Mouse (Mus musculus) cerebellum, adult 11-12 months (tissue): Measurements from ENCODE around the gene Macrod2.
A peak's percentile ranks its signal among the peaks of the same experiment; 100 is the strongest.

ENCODE experiments used
- DNase-seq: peaks from one replicate; pipeline ENCODE4 v3.0.0; 2022

Gene Macrod2

DNA sequence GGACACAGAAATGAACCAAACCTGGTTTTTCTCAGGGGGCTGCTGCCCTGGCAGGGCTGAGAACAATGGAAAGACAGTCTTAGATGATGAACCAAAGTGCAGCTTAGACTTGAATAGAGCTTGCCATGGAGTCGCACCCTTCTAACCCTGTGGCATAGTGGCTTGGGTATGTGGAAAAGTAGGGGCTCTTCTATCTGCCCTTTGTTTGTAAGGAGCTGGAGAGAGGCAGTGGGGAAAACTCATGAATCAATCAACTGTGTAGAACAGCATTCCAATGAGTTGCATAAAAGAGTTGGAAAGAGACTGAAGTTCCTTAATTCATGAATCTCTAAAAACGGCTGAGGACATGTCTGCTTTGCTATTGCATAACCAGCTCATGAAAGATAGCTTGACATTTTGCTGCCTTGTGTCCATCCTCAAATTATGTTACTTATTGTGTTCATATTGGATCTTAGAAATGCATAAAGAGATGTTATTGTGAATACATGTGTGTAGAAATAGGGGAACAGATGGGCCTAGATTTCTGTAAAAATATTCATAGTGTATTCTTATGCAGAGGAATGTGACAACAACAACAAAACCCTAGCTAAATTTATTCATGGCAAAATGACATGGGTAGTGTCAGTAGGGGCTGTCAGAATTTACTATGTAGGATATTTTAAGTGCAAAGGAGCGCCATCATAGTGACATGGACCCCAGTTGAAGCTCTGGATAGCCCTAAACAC lies 197.6 kb downstream of the Macrod2 start:
- DNase-seq, result no peak

- DNase-seq, result no peak
Measured at GRCm38 (mm10) chr2:140596906-140597305, 201.8 kb downstream of the Macrod2 start.

GRCm38 (mm10) chr2:140615451-140615850 lies 220.3 kb downstream of the Macrod2 start:
- DNase-seq, result no peak

- DNase-seq, result no peak
Measured at GRCm38 (mm10) chr2:140621730-140622337, 226.7 kb downstream of the Macrod2 start.

GRCm38 (mm10) chr2:140653481-140653880 lies 258.4 kb downstream of the Macrod2 start:
- no peak for DNase-seq

DNA sequence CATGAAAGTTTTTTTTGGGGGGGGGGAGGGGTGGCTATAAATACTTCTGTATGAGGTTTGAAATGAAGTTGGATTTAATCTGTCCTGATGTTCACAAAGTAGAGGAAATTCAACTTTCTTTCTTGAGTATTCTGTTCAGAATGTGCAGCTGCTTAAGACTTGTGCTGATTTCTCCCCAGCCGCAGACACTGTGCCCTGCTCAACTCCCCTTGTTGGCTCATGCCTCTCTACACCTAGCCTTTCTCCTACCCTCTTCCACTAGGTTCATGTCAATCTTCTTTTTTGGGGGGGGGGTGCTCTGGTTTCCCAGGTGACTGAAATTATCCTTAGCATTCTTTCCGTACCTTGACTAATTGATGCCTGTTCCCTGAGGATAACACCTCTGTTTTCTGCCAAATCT lies 258.9 kb downstream of the Macrod2 start:
- DNase-seq, result no peak

GRCm38 (mm10) chr2:140662673-140663072 lies 267.6 kb downstream of the Macrod2 start:
- DNase-seq, result no peak

DNA sequence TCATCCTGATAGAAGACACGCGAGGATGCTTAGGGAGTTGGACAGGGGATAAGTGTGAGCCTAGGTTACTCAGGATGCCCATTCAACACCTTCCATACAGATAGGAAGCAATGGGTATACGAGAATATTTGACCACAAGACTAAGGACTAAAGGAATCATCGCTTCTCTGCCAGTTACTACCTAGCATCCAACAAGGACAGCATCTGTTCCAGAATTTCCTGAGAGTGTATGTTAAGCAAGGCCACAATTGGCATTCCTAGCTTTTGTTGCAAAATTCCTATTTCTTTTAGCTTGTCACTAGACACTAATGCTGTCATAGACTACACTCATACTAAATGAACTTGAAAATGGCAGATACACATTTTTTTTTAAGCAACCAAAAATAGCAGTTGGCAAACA lies 269.3 kb downstream of the Macrod2 start:
- DNase-seq, result peak; percentile 17

DNA sequence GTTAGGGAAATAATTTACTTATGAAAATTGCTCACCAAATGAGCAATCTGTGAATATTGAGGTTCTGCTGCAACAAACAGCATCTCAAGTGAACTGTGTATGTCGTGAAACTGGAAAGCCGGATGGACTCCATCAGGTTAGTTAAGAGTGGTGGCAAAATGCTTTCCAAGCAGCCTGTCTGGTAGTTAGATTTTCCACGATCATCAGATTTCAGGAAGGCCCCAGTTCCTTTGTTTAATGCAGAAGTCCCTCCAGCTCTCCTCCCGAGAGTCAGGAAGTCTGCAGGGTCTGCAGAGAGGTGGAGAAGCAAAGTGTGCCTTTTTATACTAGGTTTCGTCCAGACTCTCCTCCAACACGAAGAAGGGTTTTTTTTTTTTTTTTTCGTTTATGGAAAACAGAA lies 271.7 kb downstream of the Macrod2 start:
- DNase-seq, result no peak

DNA sequence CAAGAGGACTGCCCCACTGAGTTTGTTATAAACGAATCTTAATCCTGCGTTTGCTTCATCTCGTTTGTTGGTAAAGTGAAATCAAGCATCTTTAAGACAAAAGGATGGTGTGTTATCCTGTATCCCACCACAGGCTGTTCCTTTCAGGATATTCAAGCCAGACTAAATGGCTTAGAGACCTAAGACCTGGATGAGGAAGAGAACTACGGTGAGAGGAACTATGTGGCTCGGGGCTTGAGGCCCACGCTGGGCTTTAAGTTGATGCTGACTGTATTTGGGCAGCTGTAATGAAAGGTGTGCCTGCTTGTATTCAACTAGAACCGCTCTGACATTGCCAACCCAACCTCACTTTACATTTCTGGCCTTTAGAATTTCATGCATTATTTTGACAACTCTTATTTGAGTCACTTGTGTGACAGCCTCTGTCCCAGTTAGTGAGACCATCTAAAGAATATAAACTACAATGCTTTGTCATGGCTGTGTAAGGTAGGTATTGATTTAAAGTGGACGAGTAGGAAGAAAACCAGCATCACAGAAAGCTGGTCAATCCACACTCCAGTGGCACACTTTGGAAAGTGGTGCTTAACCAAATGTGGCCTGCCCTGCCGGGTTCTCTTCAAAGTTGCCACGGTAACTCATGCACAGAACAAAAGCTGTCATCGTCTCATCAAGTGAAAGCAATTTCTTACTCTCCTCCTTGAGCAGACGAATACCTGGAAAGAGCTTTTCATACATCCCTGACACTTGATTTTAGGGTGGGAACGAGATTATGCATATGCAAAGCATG lies 272.3 kb downstream of the Macrod2 start:
- DNase-seq, result no peak

- peak; percentile 75 for DNase-seq
Measured at GRCm38 (mm10) chr2:140668311-140668710, 273.2 kb downstream of the Macrod2 start.

DNA sequence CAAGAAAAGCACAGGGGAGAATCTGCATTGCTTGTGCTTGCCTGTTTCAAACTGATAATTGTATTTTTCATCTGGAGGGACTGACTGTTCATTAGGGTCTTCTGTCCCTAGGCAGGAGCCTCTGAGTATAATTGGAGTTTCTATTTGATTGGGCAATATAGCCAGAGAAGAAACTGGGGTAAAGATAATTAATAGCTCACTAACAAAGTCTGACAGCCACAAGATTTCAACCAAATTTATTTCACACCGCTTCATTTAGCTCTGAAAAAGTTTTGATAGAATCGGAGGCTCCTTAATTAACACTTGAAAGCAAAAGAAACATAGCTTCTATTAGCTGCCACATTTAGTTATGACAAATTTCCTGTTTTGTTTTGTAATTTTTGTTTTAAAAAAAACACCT lies 274.0 kb downstream of the Macrod2 start:
- DNase-seq, result no peak

DNA sequence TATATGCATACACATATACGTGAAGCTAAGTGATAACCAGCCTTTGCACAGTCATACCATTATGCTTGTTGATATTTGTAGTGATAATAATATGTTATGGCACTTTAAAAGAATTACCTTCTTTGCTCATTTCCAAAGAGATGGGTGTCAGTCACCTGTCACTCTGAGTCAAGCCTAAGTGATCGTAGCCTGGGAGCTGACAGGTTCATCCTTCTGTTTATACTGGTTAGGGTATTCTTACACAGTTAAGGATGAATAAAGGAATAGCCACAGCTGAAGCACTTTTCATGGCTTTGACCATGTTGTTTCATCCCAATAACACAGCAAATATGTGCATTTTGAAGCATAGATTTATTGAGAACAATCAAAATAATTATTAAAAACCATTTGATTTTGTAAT lies 274.7 kb downstream of the Macrod2 start:
- no peak for DNase-seq

- peak; percentile 57 for DNase-seq
Measured at GRCm38 (mm10) chr2:140670457-140670856, 275.3 kb downstream of the Macrod2 start.

DNA sequence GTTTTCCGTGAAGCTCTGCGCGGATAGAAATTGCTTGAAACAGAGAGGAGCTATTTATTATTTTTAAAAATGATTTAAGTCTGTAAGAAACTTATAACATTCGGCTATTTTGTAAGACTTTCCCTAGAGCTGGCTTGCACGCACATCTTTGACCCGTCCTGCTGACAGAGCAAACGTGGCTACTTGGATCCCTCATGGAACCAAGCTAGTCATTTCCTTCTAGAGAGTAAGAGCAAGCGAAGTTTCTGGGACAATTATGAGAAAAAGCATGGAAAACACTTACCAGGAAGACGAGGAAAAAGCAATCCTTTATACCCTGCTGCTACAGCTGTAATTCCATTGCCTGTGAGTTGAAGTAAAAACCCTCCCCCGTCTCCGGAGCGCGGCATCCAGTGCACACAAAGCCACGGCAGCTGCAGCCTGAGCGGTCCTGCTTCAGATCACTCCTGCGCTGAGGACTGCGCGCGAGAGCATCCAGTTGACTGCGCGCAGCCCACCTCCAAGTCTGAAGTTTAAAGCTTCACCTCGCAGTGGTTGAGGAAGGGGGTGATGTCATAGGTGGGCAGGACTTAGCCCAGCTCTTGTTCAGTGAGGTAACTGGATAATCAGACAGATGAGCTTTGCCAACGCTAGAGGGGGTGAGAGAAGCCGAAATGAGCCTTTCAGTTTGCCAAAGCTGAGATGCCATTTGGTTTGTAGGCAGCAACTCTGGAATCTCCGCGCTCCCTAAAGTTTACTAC lies 276.0 kb downstream of the Macrod2 start, which contains the start of gene Flrt3:
Flrt3 (minus strand) TSS at position 507 of the 740 bp plus-strand sequence.
- DNase-seq, result peak; percentile 94

- DNase-seq, result no peak
Measured at GRCm38 (mm10) chr2:140673466-140673865, 278.4 kb downstream of the Macrod2 start.

- DNase-seq, result no peak
Measured at GRCm38 (mm10) chr2:140676728-140677127, 281.6 kb downstream of the Macrod2 start.

- DNase-seq, result no peak
Measured at GRCm38 (mm10) chr2:140690906-140691305, 295.8 kb downstream of the Macrod2 start.

DNA sequence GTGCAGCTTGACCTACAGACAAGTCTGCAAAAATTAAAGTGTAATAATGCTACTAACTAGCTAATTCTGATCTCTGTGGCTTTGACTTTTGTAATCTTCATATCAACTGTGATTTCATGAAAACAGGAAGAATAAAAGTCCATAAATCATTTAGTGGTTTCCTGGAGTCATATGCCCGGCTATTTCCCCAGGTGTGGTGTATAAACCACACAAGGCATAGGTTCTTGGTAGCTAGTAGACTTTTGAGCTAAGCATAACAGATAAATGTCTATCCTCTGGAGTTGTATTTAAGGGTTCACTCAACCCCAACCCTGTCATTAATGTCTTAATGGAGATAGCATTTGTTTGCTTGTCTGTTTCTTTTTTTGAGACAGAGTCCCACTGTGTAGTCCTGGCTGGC lies 296.3 kb downstream of the Macrod2 start:
- DNase-seq, result no peak

GRCm38 (mm10) chr2:140692461-140692860 lies 297.4 kb downstream of the Macrod2 start:
- no peak for DNase-seq

GRCm38 (mm10) chr2:140693845-140694244 lies 298.7 kb downstream of the Macrod2 start:
- no peak for DNase-seq

DNA sequence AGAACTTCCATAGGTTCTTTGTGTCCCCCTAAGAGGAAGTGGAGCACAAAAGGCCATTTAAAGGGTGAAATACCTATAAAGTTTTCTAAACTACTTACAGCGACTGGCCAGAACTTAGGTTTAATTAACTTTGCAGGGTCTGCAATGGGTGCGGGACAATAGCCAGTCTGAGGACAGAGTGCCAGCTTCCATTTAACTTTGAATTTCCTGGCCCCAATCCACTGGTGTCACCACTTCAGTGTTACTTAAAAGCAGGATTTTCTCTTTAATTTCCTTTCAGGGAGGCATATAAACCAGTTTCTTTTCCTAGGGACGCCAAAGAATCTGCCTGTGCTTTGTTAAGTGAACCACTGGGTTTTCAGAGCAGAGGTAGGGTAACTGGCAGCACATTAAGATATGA lies 303.5 kb downstream of the Macrod2 start:
- no peak for DNase-seq

DNA sequence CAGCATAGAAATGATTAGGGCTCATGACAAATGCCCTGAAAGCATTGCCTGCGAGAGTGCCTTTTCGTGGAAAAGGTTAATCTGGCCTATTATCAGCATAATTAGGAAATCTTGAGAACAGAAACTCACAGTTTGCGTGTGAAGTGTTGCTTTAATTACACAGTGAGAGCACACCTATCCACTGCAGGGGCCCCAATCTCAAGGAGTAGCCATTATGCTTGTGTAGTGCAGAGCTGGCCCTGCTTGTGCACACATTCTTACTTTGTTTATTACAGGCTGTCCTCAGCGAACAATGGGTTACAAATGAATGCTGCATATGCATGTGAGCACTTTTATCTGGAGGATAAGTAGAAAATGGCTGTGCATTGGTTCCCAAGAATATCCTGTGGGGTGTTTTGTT lies 308.3 kb downstream of the Macrod2 start:
- DNase-seq, result no peak
